ENCODE assay signal across 15 mouse cellular contexts in genomic region chr16:30453213-30453975, GRCm38 (mm10). TPM values are rescaled to one million over a fixed set of nuclear protein-coding genes. Genes with fewer than 3 reads are reported as not detected.
DNase-seq lines count a peak whose midpoint lies in the region; ATAC-seq and TF ChIP-seq lines count a peak whose summit lies in the region.
"Had no signal": no experiment of that assay in that cellular context is flagged by ENCODE, and none has a peak within 500 bp of the region (broad histone marks: within the 10 kb centered on the region; RNA-seq: fewer than 3 reads in every experiment).

No protein-coding gene starts in this region.

- TF ChIP-seq EP300 in liver, embryonic 14.5 days (IDR thresholded peaks at IDR 0.05; ENCODE audit: low read depth), result peak; percentile 86

- H3K27ac ChIP-seq in liver, embryonic 14.5 days, result peak overlapping the region; percentile 46
- H3K27ac ChIP-seq: embryonic facial prominence, embryonic 15.5 days; forebrain, embryonic 15.5 days; limb, embryonic 13.5 days had no signal

- no peak for DNase-seq in G1E (ENCODE audit: low spot score)
- peak in 1 of 3 experiments; percentile 24 for DNase-seq in liver, embryonic 14.5 days (ENCODE audit: low read depth in 3 of 3, low spot score in 3 of 3)
- peak; percentile 12 for DNase-seq in splenic B cell, adult 2 months (ENCODE audit: low read depth, low spot score)
- no peak for DNase-seq in cerebellum, adult 9-10 months
- DNase-seq in left cerebral cortex, postnatal 36 days (ENCODE audit: low spot score in 2 of 2), result no peak
- no peak for DNase-seq in adrenal gland, adult 8-10 months
- DNase-seq: cerebellum, postnatal 14 days; layer of hippocampus, postnatal 36 days; lung, postnatal 14 days; right cerebral cortex, postnatal 14 days had no signal

- 14% methylated on average over 5 of the region's 5 CpGs for WGBS in liver, embryonic 14.5 days (ENCODE audit: insufficient replicate concordance)

- H3K4me2 ChIP-seq in liver, embryonic 14.5 days (ENCODE audit: low read depth), result no peak overlapping the region
- H3K4me2 ChIP-seq: embryonic facial prominence, embryonic 15.5 days; forebrain, embryonic 15.5 days; limb, embryonic 13.5 days had no signal

- H3K4me1 ChIP-seq in G1E (ENCODE audit: insufficient read depth, low read depth, low read length), result peaks cover 60% of the 10 kb centered on the region
- H3K4me1 ChIP-seq in liver, embryonic 14.5 days (replicated peaks; ENCODE audit: control insufficient read depth in 2 of 2, insufficient read depth in 2 of 2, low read length in 1 of 2), result peaks cover 45 to 49% of the 10 kb centered on the region in 2 experiments
- H3K4me1 ChIP-seq: embryonic facial prominence, embryonic 15.5 days; forebrain, embryonic 15.5 days; limb, embryonic 13.5 days had no signal

- no peak overlapping the region for H3K4me3 ChIP-seq in G1E (ENCODE audit: low read depth, low read length)
- no peak overlapping the region for H3K4me3 ChIP-seq in liver, embryonic 14.5 days (ENCODE audit: insufficient read depth in 1 of 2, low read depth in 2 of 2, low read length in 2 of 2)
- H3K4me3 ChIP-seq: embryonic facial prominence, embryonic 15.5 days; forebrain, embryonic 15.5 days; limb, embryonic 13.5 days had no signal

- H3K9ac ChIP-seq in liver, embryonic 14.5 days (replicated peaks), result no peak overlapping the region
- H3K9ac ChIP-seq: embryonic facial prominence, embryonic 15.5 days; forebrain, embryonic 15.5 days; limb, embryonic 13.5 days had no signal

- H3K9me3 ChIP-seq in G1E (replicated peaks), result no peaks in the 10 kb centered on the region
- H3K9me3 ChIP-seq in liver, embryonic 14.5 days (ENCODE audit: control insufficient read depth, low read length), result no peaks in the 10 kb centered on the region
- H3K9me3 ChIP-seq: embryonic facial prominence, embryonic 15.5 days; forebrain, embryonic 15.5 days; limb, embryonic 13.5 days had no signal

- TF ChIP-seq CTCF in G1E (IDR thresholded peaks at IDR 0.05; ENCODE audit: low read depth, low read length), result no peak
- TF ChIP-seq CTCF in liver, embryonic 14.5 days (IDR thresholded peaks at IDR 0.05; ENCODE audit: low read depth), result no peak

- intact Hi-C loops in left cerebral cortex, postnatal 36 days (cut with DNase I), result no loop called here

- H3K27me3 ChIP-seq in G1E (ENCODE audit: insufficient read depth, low read length), result no peaks in the 10 kb centered on the region
- no peaks in the 10 kb centered on the region for H3K27me3 ChIP-seq in liver, embryonic 14.5 days (ENCODE audit: control insufficient read depth, insufficient read depth, low read length)
- no peaks in the 10 kb centered on the region for H3K27me3 ChIP-seq in splenic B cell, adult 2 months (ENCODE audit: control insufficient read depth, insufficient read depth, low read length, poor library complexity, severe bottlenecking)
- H3K27me3 ChIP-seq: embryonic facial prominence, embryonic 15.5 days; forebrain, embryonic 15.5 days; limb, embryonic 13.5 days had no signal

- H3K36me3 ChIP-seq in G1E (replicated peaks), result no peaks in the 10 kb centered on the region
- H3K36me3 ChIP-seq in liver, embryonic 14.5 days (replicated peaks; ENCODE audit: control insufficient read depth, insufficient read depth, low read depth), result no peaks in the 10 kb centered on the region
- no peaks in the 10 kb centered on the region for H3K36me3 ChIP-seq in splenic B cell, adult 2 months (ENCODE audit: control insufficient read depth, insufficient read depth, low read length, poor library complexity, severe bottlenecking)
- H3K36me3 ChIP-seq: embryonic facial prominence, embryonic 15.5 days; forebrain, embryonic 15.5 days; limb, embryonic 13.5 days had no signal

- ATAC-seq in G1E (ENCODE audit: extremely low read depth, insufficient number of reproducible peaks, low FRiP score, poor library complexity, severe bottlenecking), result peak; percentile 71
- peak; percentile 54 for ATAC-seq in activated CD4-positive, CD25-positive, alpha-beta regulatory T cell, adult 4 months
- ATAC-seq in liver, embryonic 14.5 days (ENCODE audit: insufficient read depth), result peak; percentile 65
- ATAC-seq: forebrain, embryonic 15.5 days; hindbrain, embryonic 16.5 days had no signal

RNA-seq across cellular contexts. Expression of gene Atp13a3, which starts 47.6 kb away (rescaled TPM):
- total RNA-seq in G1E (2014; fragmentation: Nextera tagmentation) (202 and 209 TPM in 2 replicates), G1E (2017) (192 and 214 TPM in 2 replicates)
- 132 and 176 TPM in 2 replicates for polyA plus RNA-seq in G1E (2012)
- 10 to 100 TPM in 1 of 2 experiments, 1 to 10 TPM in 1; 8.3 to 12.4 TPM for polyA plus RNA-seq in activated CD4-positive, CD25-positive, alpha-beta regulatory T cell, adult 4 months (2017; shearing (Covaris generic))
- 11.7 and 14.8 TPM in 2 replicates for polyA plus RNA-seq in liver, embryonic 14.5 days (2012; rRNA removed)
- 8.7 and 10.7 TPM in 2 replicates for polyA plus RNA-seq in liver, embryonic 14.5 days (2014; fragmentation: Nextera tagmentation; extraction: Ambion mirVana)
- 10 to 100 TPM; 61.8 to 71.6 TPM for total RNA-seq in left cerebral cortex, postnatal 36 days (2021)
- total RNA-seq in adrenal gland, adult 8-10 months (2022), result 100 to 1,000 TPM in 1 of 4 experiments, 10 to 100 TPM in 3; 64.3 to 103 (median 80.5) TPM
